Mouse (Mus musculus) left cerebral cortex, adult 8-10 months (tissue): ENCODE results near the gene Morn2. TPM values are rescaled to one million over a fixed set of nuclear protein-coding genes. Genes with fewer than 3 reads are reported as not detected.
"Not testable (repeated sequence)": the region's sequence is repeated elsewhere in the genome, so short reads cannot be mapped to it uniquely, and the experiment has no call there.

ENCODE experiments used
- DNase-seq, 2 experiments: peaks; one replicate each; pipeline ENCODE4 v3.0.0; 2022; ENCODE audit warnings: low spot score in 2 of 2
- total RNA-seq, 4 experiments: library from RNA; stranded (reverse); gene quantifications; 2 replicates each; pipeline ENCODE4 v1.2.4; 2022

Gene Morn2
- 10 to 100 TPM; 16.1 to 19.2 (median 18.1) TPM for total RNA-seq

GRCm38 (mm10) chr17:80290074-80290657 is at the start of gene Morn2, which contains the start of gene Dhx57:
Morn2 (plus strand) TSS chr17:80290203.
Dhx57 (minus strand) TSS chr17:80290476.
- DNase-seq, result peak; percentile 94

GRCm38 (mm10) chr17:80241594-80241993 is 48.4 kb upstream of the Morn2 start:
- DNase-seq, result no peak

DNA sequence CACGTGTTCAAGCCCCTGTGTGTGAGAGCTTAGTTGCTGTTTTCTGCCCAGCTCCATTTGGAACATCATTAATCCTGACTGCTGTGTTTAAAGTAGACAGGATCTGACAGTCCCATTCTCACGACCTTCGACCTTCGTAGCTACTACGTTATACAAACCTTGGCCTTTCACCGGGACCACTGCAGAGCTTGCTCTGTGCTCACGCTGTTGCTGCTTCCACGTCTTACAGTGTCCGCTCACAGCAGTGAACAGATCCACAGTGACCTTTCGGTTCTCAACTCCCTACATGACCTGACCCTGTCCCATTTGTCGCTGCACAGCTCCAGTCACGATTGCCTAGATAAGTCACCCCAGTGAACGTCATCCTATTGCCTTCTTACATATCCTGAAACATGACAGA is 46.9 kb upstream of the Morn2 start:
- DNase-seq, result no peak

DNA sequence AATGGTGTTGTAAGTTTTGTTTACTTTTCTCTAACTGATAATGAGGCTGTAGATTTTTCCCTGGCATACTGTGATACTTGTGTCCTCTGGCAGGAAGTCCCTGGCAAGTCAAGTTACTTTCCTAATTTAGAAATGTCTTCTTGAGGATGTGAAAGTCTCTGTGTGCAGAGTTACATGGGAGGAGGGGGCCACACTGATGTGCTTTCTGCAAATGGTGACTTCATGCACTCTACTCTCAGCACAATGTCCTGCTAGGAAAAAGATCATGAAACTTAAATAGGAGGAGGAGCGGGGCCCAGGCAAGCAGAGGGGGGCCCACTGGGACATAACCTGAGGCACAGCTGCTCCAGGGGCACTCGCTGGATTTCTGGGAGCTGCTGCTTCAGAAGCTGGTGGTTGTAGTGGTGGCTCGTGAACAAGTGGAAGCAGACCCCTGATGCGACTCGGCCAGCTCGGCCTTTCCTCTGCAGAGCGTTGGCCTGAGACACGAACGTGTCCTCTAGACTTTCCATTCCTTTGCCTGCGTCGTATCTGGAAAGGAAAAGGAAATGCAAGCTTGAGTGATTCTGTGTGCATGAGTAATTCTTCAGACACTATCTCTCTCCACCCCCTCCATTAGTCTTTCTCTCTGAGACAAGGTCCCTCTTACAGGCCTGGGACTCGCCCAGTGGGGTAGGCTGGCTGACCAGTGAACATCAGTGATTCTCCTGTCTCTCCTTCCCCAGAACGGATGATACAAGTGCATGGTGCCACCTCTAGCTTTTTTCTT is 37.1 kb upstream of the Morn2 start:
- DNase-seq, result no peak

DNA sequence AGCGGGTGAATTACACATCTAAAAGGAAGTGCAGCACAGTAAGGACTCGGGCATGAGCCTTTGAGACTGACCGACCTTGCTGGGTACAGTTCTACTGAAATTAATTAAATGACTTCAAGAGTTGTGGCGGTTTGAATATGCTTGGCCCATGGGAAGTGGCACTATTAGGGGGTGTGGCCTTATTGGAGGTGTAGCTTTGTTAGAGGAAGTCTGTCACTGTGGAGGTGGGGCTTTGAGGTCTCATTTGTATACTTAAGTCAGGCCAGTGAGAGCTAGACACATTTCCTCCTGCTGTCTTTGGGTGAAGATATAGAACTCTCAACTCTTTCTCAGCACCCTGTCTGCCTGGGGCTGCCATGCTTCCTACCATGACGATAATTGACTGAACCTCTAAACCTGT is 35.6 kb upstream of the Morn2 start:
- DNase-seq, result no peak

GRCm38 (mm10) chr17:80255208-80255607 is 34.8 kb upstream of the Morn2 start:
- no peak for DNase-seq

DNA sequence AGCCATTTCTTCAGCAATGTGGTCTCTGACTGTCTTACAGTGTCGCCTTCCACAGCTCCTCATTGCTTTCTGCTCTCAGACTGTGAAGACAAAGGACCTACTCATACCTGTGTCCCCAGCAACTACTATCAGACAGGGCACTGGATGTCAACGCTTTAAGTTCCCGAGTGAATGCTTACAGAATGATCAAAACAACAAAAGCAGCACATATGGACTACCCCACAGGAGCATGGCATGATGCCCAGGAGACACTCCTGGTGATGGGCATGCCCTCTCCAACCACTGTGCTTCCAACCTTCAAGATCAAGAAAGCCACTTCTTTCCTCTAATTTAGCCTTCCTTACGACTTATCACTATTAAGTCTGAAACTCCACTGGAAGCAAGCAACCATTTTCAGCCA is 22.9 kb upstream of the Morn2 start:
- DNase-seq, result no peak

GRCm38 (mm10) chr17:80268151-80268550 is 21.9 kb upstream of the Morn2 start:
- DNase-seq, result no peak

GRCm38 (mm10) chr17:80270622-80271021 is 19.4 kb upstream of the Morn2 start:
- not testable (repeated sequence) for DNase-seq

DNA sequence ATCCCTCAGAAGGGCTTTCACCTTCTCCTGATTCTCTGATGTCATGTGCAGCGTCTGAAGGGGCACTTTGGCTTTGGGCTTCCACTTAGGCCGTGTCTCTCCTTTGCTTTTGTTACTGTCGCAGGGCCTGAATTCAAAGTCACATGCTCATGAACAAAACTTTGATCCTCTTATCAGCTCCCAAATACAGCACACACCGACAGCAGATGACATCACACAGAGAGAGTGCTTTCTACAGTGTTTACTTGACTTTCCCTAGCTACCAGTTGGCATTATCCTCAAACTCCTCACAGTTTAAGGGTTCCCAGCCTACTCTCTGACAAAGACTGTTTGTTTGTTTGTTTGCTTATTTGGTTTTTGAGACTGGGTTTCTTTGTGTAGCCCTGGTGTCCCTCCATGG is 11.7 kb upstream of the Morn2 start:
- DNase-seq, result no peak

DNA sequence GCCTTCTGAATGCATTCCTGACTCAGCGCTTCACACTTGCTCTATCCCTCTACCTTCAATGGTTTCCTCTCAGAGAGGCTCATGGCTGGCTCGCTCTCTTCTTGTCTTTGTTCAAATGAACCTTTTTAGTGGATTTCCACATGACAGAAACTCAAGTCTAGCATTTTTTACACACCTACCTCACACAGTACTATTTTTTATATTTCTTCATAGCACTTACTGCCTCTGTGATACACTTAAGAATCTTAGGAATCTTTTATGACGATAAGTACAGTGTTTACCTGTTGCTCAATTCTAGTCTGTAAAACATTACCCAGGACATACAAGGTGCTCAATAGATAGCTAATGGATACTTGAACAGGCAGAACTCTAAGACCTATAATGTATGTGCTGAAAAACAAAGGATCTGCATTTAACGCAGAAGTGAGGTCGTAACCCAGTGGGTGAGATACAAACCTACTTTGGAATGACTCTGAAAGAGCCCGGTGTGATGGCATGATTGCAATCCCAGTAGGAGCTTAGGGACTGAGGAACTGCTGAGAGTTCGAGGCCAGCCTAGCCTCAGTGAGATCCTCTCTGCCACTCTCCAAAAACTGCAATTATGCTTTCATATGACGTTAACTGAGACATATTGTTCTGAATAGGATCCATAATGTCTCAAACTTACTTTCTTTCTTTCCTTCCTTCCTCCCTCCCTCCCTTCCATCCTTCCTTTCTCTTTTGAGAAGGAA is 10.5 kb upstream of the Morn2 start:
- no peak for DNase-seq

DNA sequence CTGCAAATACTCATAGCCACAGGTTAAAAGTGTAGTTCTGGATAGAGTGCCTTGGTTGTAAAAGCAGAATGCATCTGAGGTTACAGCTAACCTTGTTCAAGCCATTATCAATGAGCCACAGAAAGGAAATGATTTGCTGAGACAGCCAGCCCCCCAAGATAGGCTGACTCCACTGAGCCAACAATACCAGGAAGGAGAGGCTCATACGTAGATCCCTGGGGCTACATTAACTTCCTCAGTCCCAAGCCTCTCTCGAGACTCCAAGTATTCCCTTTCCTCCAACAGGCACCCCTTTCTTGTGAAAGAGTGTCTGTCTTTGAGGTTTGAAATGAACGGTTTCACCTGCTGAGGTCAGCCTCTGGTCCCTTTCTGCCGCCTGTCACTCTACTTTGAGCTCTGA is 5.6 kb upstream of the Morn2 start:
- DNase-seq, result no peak

- DNase-seq, result no peak
Observed at GRCm38 (mm10) chr17:80288012-80288411, 2.0 kb upstream of the Morn2 start.

GRCm38 (mm10) chr17:80289280-80290073 is 526 bp upstream of the Morn2 start:
- DNase-seq, result no peak

DNA sequence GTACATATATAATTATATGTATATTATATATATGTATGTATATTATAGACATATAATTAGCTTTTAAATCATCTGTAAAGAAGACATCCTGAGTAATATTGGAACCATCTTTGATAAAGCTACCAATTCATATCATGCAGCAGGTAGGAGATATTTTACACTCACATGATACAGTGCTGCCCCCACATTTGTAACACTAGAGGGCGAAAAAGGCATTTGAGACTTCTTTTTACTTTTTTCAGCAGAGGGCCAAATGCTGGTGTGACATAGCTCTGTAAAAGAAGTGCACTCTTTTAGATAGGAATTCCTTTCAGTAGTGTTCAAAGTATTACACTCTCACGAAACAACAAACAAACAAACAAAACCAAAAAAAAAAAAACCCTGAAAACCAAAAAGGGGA is 1.1 kb downstream of the Morn2 start:
- DNase-seq, result no peak

GRCm38 (mm10) chr17:80295258-80295657 is 5.3 kb downstream of the Morn2 start:
- no peak for DNase-seq

DNA sequence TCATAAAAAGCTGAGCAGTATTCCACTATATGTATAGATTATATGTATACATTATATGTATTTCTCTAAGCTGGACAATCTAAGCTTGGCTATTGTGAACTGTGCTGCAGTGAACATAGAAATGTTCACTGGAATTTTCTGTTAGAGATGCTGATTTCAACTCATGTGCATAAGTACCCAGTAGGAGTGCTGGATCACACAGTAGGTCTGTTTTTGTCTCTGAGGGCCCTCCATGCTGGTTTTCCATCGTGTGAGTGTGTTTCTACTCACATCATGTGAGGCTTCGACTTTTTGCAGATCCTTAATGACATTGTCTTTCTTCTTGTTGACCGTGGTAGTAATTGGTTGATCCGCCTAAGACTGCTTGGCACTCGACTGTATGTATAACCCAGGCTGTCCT is 8.8 kb downstream of the Morn2 start:
- DNase-seq, result no peak

GRCm38 (mm10) chr17:80307251-80307650 is 17.2 kb downstream of the Morn2 start, which contains the start of gene Arhgef33:
Arhgef33 (plus strand) TSS chr17:80307407.
- DNase-seq, result no peak

DNA sequence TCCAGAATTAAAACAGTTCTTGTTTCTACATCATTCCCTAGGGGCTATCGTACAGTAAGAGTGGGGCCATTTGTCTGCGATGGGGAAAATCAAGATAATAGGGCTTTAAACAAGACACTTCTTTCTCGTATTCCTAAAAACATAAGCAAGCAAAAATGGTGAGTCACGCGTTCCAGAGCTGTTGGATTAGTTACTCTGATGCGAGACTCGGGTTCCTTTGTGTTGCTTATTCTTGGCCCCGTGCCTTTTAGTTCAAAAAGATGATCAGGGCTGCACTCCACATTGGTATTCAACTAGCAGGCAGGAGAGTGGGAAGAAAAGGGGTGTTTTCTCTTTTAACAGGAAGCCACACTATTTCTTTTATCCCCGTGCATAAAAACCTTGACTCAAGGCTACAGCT is 21.8 kb downstream of the Morn2 start:
- no peak for DNase-seq

GRCm38 (mm10) chr17:80312405-80312804 is 22.4 kb downstream of the Morn2 start:
- DNase-seq, result no peak

DNA sequence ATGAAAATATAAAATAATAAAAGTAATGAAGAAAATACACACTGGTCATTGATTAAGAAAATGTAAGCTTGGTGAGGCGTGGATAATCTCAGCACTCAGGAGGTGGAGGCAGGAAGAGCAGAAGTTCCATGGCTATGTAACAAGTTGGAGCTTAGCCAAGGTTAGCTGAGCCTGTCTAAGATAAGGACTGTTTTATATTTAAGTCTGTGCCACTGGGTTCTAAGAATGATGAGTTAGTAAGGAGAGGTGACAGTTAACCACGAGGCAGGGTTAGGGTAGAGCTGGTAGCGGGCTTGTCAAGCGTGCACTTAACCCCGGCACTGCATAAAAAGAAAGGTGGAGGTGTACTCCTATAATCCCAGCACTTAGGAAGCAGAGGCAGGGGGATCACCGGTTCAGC is 32.2 kb downstream of the Morn2 start:
- DNase-seq, result no peak

- DNase-seq, result no peak
Observed at GRCm38 (mm10) chr17:80323015-80323414, 33.0 kb downstream of the Morn2 start.
